Mouse (Mus musculus): Measurements from ENCODE around the gene E2f1.

- TF ChIP-seq POLR2A (IDR thresholded peaks at IDR 0.05; ENCODE audit: low read depth, low read length) (no peak), CTCF (IDR thresholded peaks at IDR 0.05; ENCODE audit: extremely low read depth, insufficient read length, insufficient replicate concordance, low read depth, low read length) (no peak)
Observed at GRCm38 (mm10) chr2:154586405-154586804, 16.7 kb upstream of the E2f1 start.
